Mouse (Mus musculus) kidney, embryonic 14.5 days (tissue): ENCODE data around the gene Kcnh7. TPM values are rescaled to one million over a fixed set of nuclear protein-coding genes. Genes with fewer than 3 reads are reported as not detected.

Source experiments
- ATAC-seq: fragments of 200-750 bp; cut with Nextera tagmentation; 2 replicates; pipeline ENCODE4 v1.8.0; 2017; ENCODE audit warnings: moderate number of reproducible peaks, mild to moderate bottlenecking, moderate TSS enrichment, moderate library complexity; ENCODE audit not compliant: low FRiP score, low TSS enrichment
- H3K27ac ChIP-seq: fragments of 300-500 bp; sonication (generic); 2 replicates; pipeline ENCODE4 v1.5.1; 2014; ENCODE audit warnings: low read depth, mild to moderate bottlenecking, low read length, moderate library complexity, mixed read lengths
- H3K27me3 ChIP-seq: fragments of 300-500 bp; sonication (generic); 2 replicates; pipeline ENCODE4 v1.6.1; 2014; ENCODE audit warnings: mild to moderate bottlenecking, low read length; ENCODE audit not compliant: control insufficient read depth, insufficient read depth
- H3K36me3 ChIP-seq: fragments of 300-500 bp; sonication (generic); 2 replicates; pipeline ENCODE4 v1.6.1; 2014; ENCODE audit warnings: low read length, mixed read lengths; ENCODE audit not compliant: control insufficient read depth, insufficient read depth
- H3K4me1 ChIP-seq: fragments of 300-500 bp; sonication (generic); 2 replicates; pipeline ENCODE4 v1.6.1; 2014; ENCODE audit warnings: low read length, mixed read lengths; ENCODE audit not compliant: control insufficient read depth, insufficient read depth
- H3K4me2 ChIP-seq: fragments of 300-500 bp; sonication (generic); replicated peaks from 2 replicates; pipeline ENCODE4 v1.6.1; 2014; ENCODE audit warnings: low read depth, mild to moderate bottlenecking, low read length
- H3K4me3 ChIP-seq: fragments of 300-500 bp; sonication (generic); 2 replicates; pipeline ENCODE4 v1.5.1; 2014; ENCODE audit warnings: mild to moderate bottlenecking, low read length
- H3K9ac ChIP-seq: fragments of 300-500 bp; sonication (generic); 2 replicates; pipeline ENCODE4 v1.6.1; 2014; ENCODE audit warnings: low read depth, mild to moderate bottlenecking, low read length, moderate library complexity
- H3K9me3 ChIP-seq: fragments of 300-500 bp; sonication (generic); 2 replicates; pipeline ENCODE4 v1.6.1; 2016; ENCODE audit warnings: low read length; ENCODE audit not compliant: control insufficient read depth
- WGBS: fragments of 180-500 bp; shearing (Covaris S2); extraction: QIAGEN DNeasy Blood & Tissue Kit; methylation state at CpG from one replicate; pipeline ENCODE4 v1.1.7; 2014; 5-methylcytosine and 5-hydroxymethylcytosine counted together
- polyA plus RNA-seq: library from polyadenylated mRNA; unstranded; fragments of >200 nt; fragmentation: Nextera tagmentation; extraction: Ambion mirVana; gene quantifications from 2 replicates; pipeline ENCODE4 v1.2.1, GENCODE M21; 2014

Gene Kcnh7
- polyA plus RNA-seq, 1 experiment from 2014 or later = 4.0 TPM

DNA sequence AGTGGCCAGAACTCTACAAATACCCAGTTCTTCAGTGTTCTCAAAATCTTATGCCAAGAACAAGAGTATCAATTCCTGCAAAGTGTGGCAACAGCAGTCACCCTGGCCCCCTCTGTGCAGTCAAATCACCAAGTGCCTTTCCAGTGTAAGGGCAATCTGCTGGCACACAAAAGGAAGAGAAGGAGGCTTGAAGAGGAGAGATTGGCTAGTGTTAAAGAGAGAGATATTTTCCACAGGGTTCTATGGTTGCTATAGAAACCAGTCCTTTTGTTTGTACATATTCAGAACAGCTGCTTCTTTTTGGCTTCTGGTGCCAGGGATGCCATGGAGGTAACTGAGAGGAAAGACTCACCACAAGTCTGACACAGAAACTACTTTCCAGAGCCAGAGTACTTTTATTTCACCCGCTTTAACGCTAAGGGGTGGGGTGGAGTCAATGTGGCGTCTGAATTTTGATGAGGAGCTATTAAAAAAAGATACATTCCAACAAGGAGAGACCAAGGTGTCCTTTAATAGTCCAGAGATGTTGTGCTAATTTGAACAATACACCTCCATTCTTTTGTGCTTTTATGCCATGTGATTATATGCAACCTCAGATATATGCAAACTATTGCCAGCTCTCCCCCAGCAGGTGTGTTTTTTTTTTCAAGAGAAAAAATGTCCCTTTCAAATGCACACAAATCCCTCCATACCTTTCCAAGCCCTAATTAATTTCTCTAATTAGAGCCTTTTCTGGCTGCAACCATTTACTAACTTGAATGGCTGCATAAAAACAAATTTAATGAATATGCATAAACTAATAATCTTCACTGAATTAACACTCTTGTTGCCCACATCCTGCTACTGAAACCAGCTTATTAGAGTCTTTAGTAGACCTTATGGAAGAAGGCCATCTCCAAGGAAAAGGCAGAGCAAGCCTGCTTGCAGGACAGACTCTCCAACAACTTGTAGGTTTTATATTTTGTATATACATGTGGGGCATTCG is 66.6 kb downstream of the Kcnh7 start:
- no peaks in the 10 kb centered on the region for H3K4me1 ChIP-seq
- H3K4me3 ChIP-seq = no peak overlapping the region
- no peak overlapping the region for H3K4me2 ChIP-seq
- H3K36me3 ChIP-seq = no peaks in the 10 kb centered on the region
- no peak overlapping the region for H3K27ac ChIP-seq
- no peaks in the 10 kb centered on the region for H3K27me3 ChIP-seq
- 77% methylated on average over 4 of the region's 4 CpGs for WGBS
- H3K9me3 ChIP-seq = no peaks in the 10 kb centered on the region
- ATAC-seq = no peak
- H3K9ac ChIP-seq = no peak overlapping the region

GRCm38 (mm10) chr2:63105971-63106370 is 78.1 kb downstream of the Kcnh7 start:
- Histone ChIP-seq H3K36me3 (no peaks in the 10 kb centered on the region), H3K9ac (no peak overlapping the region), H3K9me3 (no peaks in the 10 kb centered on the region), H3K4me2 (no peak overlapping the region), H3K4me1 (no peaks in the 10 kb centered on the region), H3K4me3 (no peak overlapping the region), H3K27ac (no peak overlapping the region), H3K27me3 (no peaks in the 10 kb centered on the region)
- ATAC-seq = no peak
- WGBS = 73% methylated on average over 2 of the region's 2 CpGs

DNA sequence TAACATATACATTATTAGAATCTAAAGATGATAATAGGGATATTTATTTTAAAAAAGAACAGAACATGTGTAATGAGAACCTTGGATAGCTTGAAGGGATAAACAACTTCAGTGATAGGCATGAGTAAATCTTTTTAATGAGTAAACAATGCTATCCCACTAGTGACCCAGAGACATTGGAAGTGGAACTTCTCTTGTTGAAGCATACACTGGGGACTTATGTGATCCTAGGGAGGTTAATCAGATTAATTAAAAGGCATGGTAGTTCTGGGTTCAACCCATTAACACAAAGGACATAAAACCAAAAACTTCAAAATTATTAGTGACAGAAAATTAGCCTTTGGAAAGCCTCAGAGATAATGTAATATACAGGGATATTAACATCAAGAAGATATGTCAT is 84.4 kb downstream of the Kcnh7 start:
- no peaks in the 10 kb centered on the region for H3K4me1 ChIP-seq
- H3K36me3 ChIP-seq = no peaks in the 10 kb centered on the region
- no peak overlapping the region for H3K4me3 ChIP-seq
- no peak for ATAC-seq
- H3K27me3 ChIP-seq = no peaks in the 10 kb centered on the region
- H3K9ac ChIP-seq = no peak overlapping the region
- no peaks in the 10 kb centered on the region for H3K9me3 ChIP-seq
- no peak overlapping the region for H3K4me2 ChIP-seq
- H3K27ac ChIP-seq = no peak overlapping the region

DNA sequence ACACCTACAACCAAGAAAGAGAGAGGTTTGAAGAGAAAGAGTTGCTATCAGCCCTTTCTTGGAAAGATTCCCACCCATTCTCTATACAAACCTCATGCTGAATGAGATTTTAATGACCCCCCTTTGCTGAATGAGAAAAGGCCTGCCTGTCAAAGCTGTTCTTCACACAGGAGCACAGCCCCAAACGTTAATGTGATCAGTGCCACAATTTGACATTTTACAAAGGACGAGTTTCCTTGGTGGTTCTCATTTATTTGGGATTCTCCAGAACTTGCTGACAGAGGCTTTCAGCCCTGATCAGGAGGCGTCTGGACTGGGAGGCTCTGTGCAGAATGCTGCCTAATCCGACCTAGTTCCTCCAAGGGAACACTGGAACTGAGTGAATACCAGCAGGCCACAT is 92.3 kb downstream of the Kcnh7 start:
- WGBS = 70% methylated on average over 4 of the region's 4 CpGs

GRCm38 (mm10) chr2:63090447-63090846 is 93.6 kb downstream of the Kcnh7 start:
- Histone ChIP-seq H3K4me3 (no peak overlapping the region), H3K9me3 (no peaks in the 10 kb centered on the region), H3K4me2 (no peak overlapping the region), H3K36me3 (no peaks in the 10 kb centered on the region), H3K27me3 (no peaks in the 10 kb centered on the region), H3K27ac (no peak overlapping the region), H3K4me1 (no peaks in the 10 kb centered on the region), H3K9ac (no peak overlapping the region)
- no peak for ATAC-seq
- WGBS = 44% methylated on average over 2 of the region's 2 CpGs

More for the DNA sequence above, 92.3 kb downstream of the Kcnh7 start:
- Histone ChIP-seq H3K27me3 (no peaks in the 10 kb centered on the region), H3K9me3 (no peaks in the 10 kb centered on the region), H3K4me2 (no peak overlapping the region), H3K27ac (no peak overlapping the region), H3K4me1 (no peaks in the 10 kb centered on the region), H3K9ac (no peak overlapping the region), H3K4me3 (no peak overlapping the region), H3K36me3 (no peaks in the 10 kb centered on the region)
- ATAC-seq = no peak

DNA sequence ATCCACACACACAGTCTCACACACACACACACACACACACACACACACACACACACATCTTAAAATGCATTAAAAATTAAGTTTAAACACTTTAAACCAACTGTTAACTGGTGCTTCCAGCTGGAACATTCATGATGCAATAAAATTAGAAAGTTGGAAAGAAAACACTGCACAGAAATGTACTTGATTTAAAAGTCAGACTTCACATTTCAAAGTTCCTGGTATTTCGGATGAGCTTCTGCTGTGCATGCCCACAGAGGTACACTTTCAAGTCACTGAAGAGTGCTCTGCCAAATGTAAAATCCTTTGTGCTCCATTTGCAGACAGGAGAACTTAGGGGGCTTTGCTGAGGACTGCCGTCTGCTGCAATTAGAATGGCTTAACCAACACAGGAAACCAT is 125.7 kb downstream of the Kcnh7 start:
- H3K4me3 ChIP-seq = no peak overlapping the region
- no peaks in the 10 kb centered on the region for H3K4me1 ChIP-seq
- H3K9ac ChIP-seq = no peak overlapping the region
- no peak for ATAC-seq
- no peaks in the 10 kb centered on the region for H3K9me3 ChIP-seq
- no peaks in the 10 kb centered on the region for H3K27me3 ChIP-seq
- no peak overlapping the region for H3K4me2 ChIP-seq
- H3K27ac ChIP-seq = no peak overlapping the region
- no peaks in the 10 kb centered on the region for H3K36me3 ChIP-seq
- WGBS = 88% methylated on average over 2 of the region's 2 CpGs

DNA sequence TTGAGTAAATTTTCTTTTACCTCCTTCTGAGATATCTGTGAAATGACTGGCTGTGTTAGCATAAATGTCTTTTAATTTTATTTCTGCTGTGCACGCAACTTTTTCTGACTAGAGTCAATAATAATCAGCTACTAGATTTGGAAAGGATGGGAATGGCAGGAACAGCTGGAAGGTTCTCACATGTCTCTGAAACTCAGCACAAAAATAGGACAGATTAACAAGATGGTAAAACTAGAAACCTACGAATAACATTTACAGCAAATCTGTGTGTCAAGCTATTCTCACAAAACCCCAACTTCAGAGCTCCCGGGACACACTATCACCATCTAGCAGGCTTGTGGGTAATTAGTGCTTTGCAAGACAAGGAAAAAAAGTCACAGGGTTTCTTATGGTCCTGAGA is 134.2 kb downstream of the Kcnh7 start:
- Histone ChIP-seq H3K4me2 (no peak overlapping the region), H3K36me3 (no peaks in the 10 kb centered on the region), H3K27me3 (no peaks in the 10 kb centered on the region), H3K4me3 (no peak overlapping the region), H3K9ac (no peak overlapping the region), H3K4me1 (no peaks in the 10 kb centered on the region), H3K27ac (no peak overlapping the region), H3K9me3 (no peaks in the 10 kb centered on the region)
- ATAC-seq = no peak
- WGBS = 85% methylated on average over 3 of the region's 3 CpGs

GRCm38 (mm10) chr2:63039718-63040117 is 144.4 kb downstream of the Kcnh7 start:
- no peak overlapping the region for H3K9ac ChIP-seq
- H3K4me3 ChIP-seq = no peak overlapping the region
- no peak overlapping the region for H3K27ac ChIP-seq
- no peaks in the 10 kb centered on the region for H3K9me3 ChIP-seq
- 87% methylated on average over 3 of the region's 3 CpGs for WGBS
- H3K4me2 ChIP-seq = no peak overlapping the region
- ATAC-seq = no peak
- H3K36me3 ChIP-seq = no peaks in the 10 kb centered on the region
- no peaks in the 10 kb centered on the region for H3K27me3 ChIP-seq
- H3K4me1 ChIP-seq = no peaks in the 10 kb centered on the region

- ATAC-seq = peak; percentile 68; the same call in 1 of the 2 replicates
- Histone ChIP-seq H3K27me3 (no peaks in the 10 kb centered on the region), H3K4me2 (no peak overlapping the region), H3K9me3 (no peaks in the 10 kb centered on the region), H3K4me1 (no peaks in the 10 kb centered on the region), H3K4me3 (no peak overlapping the region), H3K36me3 (no peaks in the 10 kb centered on the region), H3K9ac (no peak overlapping the region), H3K27ac (no peak overlapping the region)
Measured at GRCm38 (mm10) chr2:63014909-63015308, 169.2 kb downstream of the Kcnh7 start.
